Mouse (Mus musculus) kidney, postnatal 0 days (tissue): ENCODE results near the gene Tescl. TPM values are rescaled to one million over a fixed set of nuclear protein-coding genes. Genes with fewer than 3 reads are reported as not detected.

Source experiments
- ATAC-seq: fragments of 200-750 bp; cut with Nextera tagmentation; replicated peaks from 2 replicates; pipeline ENCODE4 v1.8.0; 2017; ENCODE audit warnings: low read depth, moderate number of reproducible peaks, moderate TSS enrichment, moderate library complexity; ENCODE audit not compliant: low FRiP score
- DNase-seq: peaks from one replicate; pipeline ENCODE4 v3.0.0-alpha.2; 2016; ENCODE audit warnings: low spot score
- H3K27ac ChIP-seq: fragments of 300-500 bp; sonication (generic); 2 replicates; pipeline ENCODE4 v1.5.1; 2014; ENCODE audit warnings: mild to moderate bottlenecking
- H3K27me3 ChIP-seq: fragments of 300-500 bp; sonication (generic); 2 replicates; pipeline ENCODE4 v1.6.1; 2014; ENCODE audit warnings: low read length, mixed read lengths; ENCODE audit not compliant: insufficient read depth
- H3K36me3 ChIP-seq: fragments of 300-500 bp; sonication (generic); 2 replicates; pipeline ENCODE4 v1.6.1; 2014; ENCODE audit warnings: low read length, mixed read lengths; ENCODE audit not compliant: insufficient read depth
- H3K4me1 ChIP-seq: fragments of 300-500 bp; sonication (generic); replicated peaks from 2 replicates; pipeline ENCODE4 v1.6.1; 2014; ENCODE audit warnings: antibody characterized with exemption, low read length, mixed read lengths; ENCODE audit not compliant: insufficient read depth
- H3K4me2 ChIP-seq: fragments of 300-500 bp; sonication (generic); 2 replicates; pipeline ENCODE4 v1.6.1; 2014; ENCODE audit warnings: mild to moderate bottlenecking, low read length, moderate library complexity, mixed read lengths
- H3K4me3 ChIP-seq: fragments of 300-500 bp; sonication (generic); replicated peaks from 2 replicates; pipeline ENCODE4 v1.5.1; 2014; ENCODE audit warnings: low read depth, low read length
- H3K9ac ChIP-seq: fragments of 300-500 bp; sonication (generic); 2 replicates; pipeline ENCODE4 v1.6.1; 2014; ENCODE audit warnings: low read depth, low read length
- H3K9me3 ChIP-seq: fragments of 300-500 bp; sonication (generic); replicated peaks from 2 replicates; pipeline ENCODE4 v1.6.1; 2016; ENCODE audit warnings: low read length, inconsistent platforms, mixed read lengths
- CTCF ChIP-seq: IDR thresholded peaks from 2 replicates; pipeline ENCODE4 v1.5.1; 2016; ENCODE audit warnings: antibody characterized with exemption, low read depth, mild to moderate bottlenecking, moderate library complexity
- WGBS: fragments of 180-500 bp; shearing (Covaris S2); extraction: QIAGEN DNeasy Blood & Tissue Kit; methylation state at CpG from one replicate; pipeline ENCODE4 v1.1.7; 2014; 5-methylcytosine and 5-hydroxymethylcytosine counted together
- polyA plus RNA-seq: library from polyadenylated mRNA; unstranded; fragments of >200 nt; fragmentation: Nextera tagmentation; extraction: Ambion mirVana; gene quantifications from 2 replicates; pipeline ENCODE4 v1.2.1, GENCODE M21; 2015

Tescl gene
- polyA plus RNA-seq, 1 experiment from 2014 or later = 0.45 TPM

DNA sequence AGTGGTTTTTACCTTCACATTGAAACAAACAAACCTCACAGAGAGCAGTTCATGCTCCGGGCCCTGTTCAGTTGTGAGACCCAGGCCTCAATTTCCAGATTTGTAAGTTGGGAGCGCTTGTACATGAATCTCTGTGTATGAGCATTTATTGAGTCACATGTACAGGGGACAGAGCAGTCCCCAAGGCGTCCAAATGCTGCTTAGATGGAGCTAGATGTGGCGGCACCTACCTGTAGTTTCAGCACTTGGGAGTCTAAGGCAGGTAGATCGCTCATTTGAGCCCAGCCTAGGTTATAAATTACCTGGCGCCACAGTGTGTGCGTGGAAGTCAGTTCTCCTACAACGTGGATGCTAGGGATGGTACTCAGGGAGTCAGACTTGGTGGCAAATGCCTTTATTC is 42.7 kb upstream of the Tescl start:
- Histone ChIP-seq H3K27me3 (no peaks in the 10 kb centered on the region), H3K9me3 (no peaks in the 10 kb centered on the region), H3K4me1 (peaks cover 7% of the 10 kb centered on the region; the same call in 1 of the 2 replicates), H3K4me2 (no peak overlapping the region), H3K27ac (no peak overlapping the region), H3K36me3 (no peaks in the 10 kb centered on the region), H3K9ac (no peak overlapping the region), H3K4me3 (no peak overlapping the region)
- WGBS = 86% methylated on average over 8 of the region's 8 CpGs
- DNase-seq = no peak
- no peak for ATAC-seq
- no peak for TF ChIP-seq CTCF

GRCm38 (mm10) chr7:24373538-24374379 is 40.0 kb upstream of the Tescl start:
- no peak for ATAC-seq
- Histone ChIP-seq H3K36me3 (no peaks in the 10 kb centered on the region), H3K27me3 (no peaks in the 10 kb centered on the region), H3K9me3 (no peaks in the 10 kb centered on the region), H3K9ac (no peak overlapping the region), H3K27ac (peak overlapping the region; percentile 25; the same call in 1 of the 2 replicates), H3K4me1 (peaks cover 7% of the 10 kb centered on the region; the same call in 1 of the 2 replicates), H3K4me3 (no peak overlapping the region), H3K4me2 (no peak overlapping the region)
- no peak for DNase-seq
- TF ChIP-seq CTCF = no peak
- 40% methylated on average over 20 of the region's 20 CpGs for WGBS

DNA sequence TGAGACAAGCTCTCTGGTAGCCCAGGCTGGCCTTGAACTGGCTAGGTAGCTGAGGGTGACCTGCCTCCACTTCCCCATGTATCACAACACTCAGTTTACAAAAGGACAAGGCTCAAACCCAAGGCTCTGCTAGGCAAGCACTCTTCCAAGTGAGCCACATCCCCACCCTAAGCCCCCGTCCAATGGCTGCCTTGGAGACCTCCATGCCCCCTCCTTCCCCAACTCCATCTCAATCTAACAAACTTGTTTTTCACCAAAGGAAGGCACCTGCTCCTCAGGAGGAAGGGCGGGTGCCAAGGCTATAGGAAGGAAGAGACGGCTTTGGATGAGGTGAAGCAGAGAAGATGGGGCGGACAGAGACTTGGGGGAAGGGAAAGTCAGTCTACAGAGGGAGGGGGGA is 39.0 kb upstream of the Tescl start:
- TF ChIP-seq CTCF = no peak
- Histone ChIP-seq H3K4me3 (no peak overlapping the region), H3K4me1 (peaks cover 7% of the 10 kb centered on the region; the same call in 1 of the 2 replicates), H3K27me3 (no peaks in the 10 kb centered on the region), H3K36me3 (no peaks in the 10 kb centered on the region), H3K9ac (no peak overlapping the region), H3K27ac (no peak overlapping the region), H3K4me2 (no peak overlapping the region), H3K9me3 (no peaks in the 10 kb centered on the region)
- DNase-seq (no peak), ATAC-seq (no peak)
- 65% methylated on average over 4 of the region's 4 CpGs for WGBS

DNA sequence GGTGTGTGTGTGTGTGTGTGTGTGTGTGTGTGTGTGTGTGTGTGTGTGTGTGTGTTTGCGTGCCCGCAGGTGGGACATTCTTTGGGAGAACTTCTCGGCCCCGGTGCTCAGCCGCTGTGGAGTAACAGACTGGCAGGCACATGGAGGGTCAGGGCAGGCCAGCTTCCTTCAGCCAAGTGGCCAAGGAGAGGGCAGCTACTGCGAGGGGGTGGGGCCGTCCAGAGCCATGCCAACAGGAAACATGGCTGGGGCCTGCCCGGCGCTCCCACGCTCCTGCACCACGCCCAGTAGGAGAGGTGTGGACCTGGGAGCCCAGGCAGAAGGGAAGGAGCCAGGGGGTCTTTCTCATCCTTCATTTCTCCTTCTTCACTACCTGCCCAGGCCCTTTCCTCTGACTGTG is 38.6 kb upstream of the Tescl start:
- no peaks in the 10 kb centered on the region for H3K36me3 ChIP-seq
- 61% methylated on average over 11 of the region's 11 CpGs for WGBS
- H3K9ac ChIP-seq = no peak overlapping the region
- H3K4me2 ChIP-seq = no peak overlapping the region
- H3K27me3 ChIP-seq = no peaks in the 10 kb centered on the region
- peaks cover 5% of the 10 kb centered on the region; the same call in 1 of the 2 replicates for H3K4me1 ChIP-seq
- DNase-seq = no peak
- no peak for TF ChIP-seq CTCF
- H3K4me3 ChIP-seq = no peak overlapping the region
- ATAC-seq = no peak
- H3K9me3 ChIP-seq = no peaks in the 10 kb centered on the region
- H3K27ac ChIP-seq = no peak overlapping the region

GRCm38 (mm10) chr7:24371809-24372145 is 38.0 kb upstream of the Tescl start:
- Histone ChIP-seq H3K4me3 (no peak overlapping the region), H3K9me3 (no peaks in the 10 kb centered on the region), H3K4me1 (no peaks in the 10 kb centered on the region), H3K9ac (no peak overlapping the region), H3K27me3 (no peaks in the 10 kb centered on the region), H3K27ac (no peak overlapping the region), H3K4me2 (no peak overlapping the region), H3K36me3 (no peaks in the 10 kb centered on the region)
- no peak for ATAC-seq
- TF ChIP-seq CTCF = no peak
- DNase-seq = no peak
- 62% methylated on average over 3 of the region's 3 CpGs for WGBS

GRCm38 (mm10) chr7:24371012-24371808 is 37.5 kb upstream of the Tescl start:
- ATAC-seq = no peak

More at GRCm38 (mm10) chr7:24371012-24371808, 37.5 kb upstream of the Tescl start:
- H3K36me3 ChIP-seq = no peaks in the 10 kb centered on the region
- H3K9ac ChIP-seq = no peak overlapping the region
- H3K27me3 ChIP-seq = no peaks in the 10 kb centered on the region
- no peaks in the 10 kb centered on the region for H3K4me1 ChIP-seq
- WGBS = 74% methylated on average over 7 of the region's 7 CpGs
- H3K27ac ChIP-seq = no peak overlapping the region
- H3K9me3 ChIP-seq = no peaks in the 10 kb centered on the region
- 0 out of 2 replicates have a peak overlapping the region, but pooled peaks have one; percentile 1 for H3K4me3 ChIP-seq
- H3K4me2 ChIP-seq = no peak overlapping the region
- no peak for TF ChIP-seq CTCF
- no peak for DNase-seq
